Mouse (Mus musculus): ENCODE data around the gene Taf8. TPM values are rescaled to one million over a fixed set of nuclear protein-coding genes. Genes with fewer than 3 reads are reported as not detected.

Taf8 gene
- polyA plus RNA-seq, 1 experiment from 2014 or later: 21.1 TPM

GRCm38 (mm10) chr17:47531387-47531818, 29.3 kb upstream of the Taf8 start:
- H3K27me3 ChIP-seq (replicated peaks): no peaks in the 10 kb centered on the region
- H3K4me3 ChIP-seq: no peak overlapping the region
- H3K27ac ChIP-seq (ENCODE audit: poor library complexity, severe bottlenecking): no peak overlapping the region
- no peaks in the 10 kb centered on the region for H3K9me3 ChIP-seq (replicated peaks)
- H3K4me2 ChIP-seq: no peak overlapping the region
- no peak overlapping the region for H3K9ac ChIP-seq
- no peak for ATAC-seq (ENCODE audit: insufficient number of reproducible peaks, low FRiP score)
- no peaks in the 10 kb centered on the region for H3K36me3 ChIP-seq
- 69% methylated on average over 10 of the region's 10 CpGs for WGBS
- H3K4me1 ChIP-seq (replicated peaks): peaks cover 45% of the 10 kb centered on the region

- Histone ChIP-seq H3K4me1 (replicated peaks) (peaks cover 45% of the 10 kb centered on the region), H3K27me3 (replicated peaks) (no peaks in the 10 kb centered on the region), H3K4me2 (no peak overlapping the region), H3K27ac (ENCODE audit: poor library complexity, severe bottlenecking) (no peak overlapping the region), H3K9me3 (replicated peaks) (no peaks in the 10 kb centered on the region), H3K36me3 (no peaks in the 10 kb centered on the region), H3K4me3 (no peak overlapping the region), H3K9ac (no peak overlapping the region)
- WGBS: 93% methylated on average over 11 of the region's 11 CpGs
- ATAC-seq (ENCODE audit: insufficient number of reproducible peaks, low FRiP score): no peak
These were observed 27.5 kb upstream of the Taf8 start for GRCm38 (mm10) chr17:47529595-47529994.

GRCm38 (mm10) chr17:47528919-47529318, 26.8 kb upstream of the Taf8 start:
- H3K36me3 ChIP-seq: no peaks in the 10 kb centered on the region
- H3K4me1 ChIP-seq (replicated peaks): peaks cover 52% of the 10 kb centered on the region
- H3K27ac ChIP-seq (ENCODE audit: poor library complexity, severe bottlenecking): no peak overlapping the region
- H3K27me3 ChIP-seq (replicated peaks): no peaks in the 10 kb centered on the region
- no peak overlapping the region for H3K4me3 ChIP-seq
- WGBS: 81% methylated on average over 8 of the region's 8 CpGs
- no peak overlapping the region for H3K4me2 ChIP-seq
- no peaks in the 10 kb centered on the region for H3K9me3 ChIP-seq (replicated peaks)
- no peak overlapping the region for H3K9ac ChIP-seq
- no peak for ATAC-seq (ENCODE audit: insufficient number of reproducible peaks, low FRiP score)

- Histone ChIP-seq H3K36me3 (no peaks in the 10 kb centered on the region), H3K27ac (ENCODE audit: poor library complexity, severe bottlenecking) (peak overlapping the region; percentile 95), H3K9ac (peak overlapping the region; percentile 59), H3K4me2 (peak overlapping the region; percentile 16; the same call in 1 of the 2 replicates), H3K4me3 (no peak overlapping the region), H3K9me3 (replicated peaks) (no peaks in the 10 kb centered on the region), H3K4me1 (replicated peaks) (peaks cover 64% of the 10 kb centered on the region), H3K27me3 (replicated peaks) (no peaks in the 10 kb centered on the region)
- peak; percentile 70 for ATAC-seq (ENCODE audit: insufficient number of reproducible peaks, low FRiP score)
- WGBS: 32% methylated on average over 10 of the region's 10 CpGs
These were observed 25.6 kb upstream of the Taf8 start for GRCm38 (mm10) chr17:47527581-47528300.

GRCm38 (mm10) chr17:47526856-47527520, 24.9 kb upstream of the Taf8 start:
- H3K4me1 ChIP-seq (replicated peaks): peaks cover 69% of the 10 kb centered on the region
- 83% methylated on average over 17 of the region's 17 CpGs for whole genome bisulfite sequencing

GRCm38 (mm10) chr17:47524991-47525390, 22.9 kb upstream of the Taf8 start:
- H3K27me3 ChIP-seq (replicated peaks): no peaks in the 10 kb centered on the region
- H3K9me3 ChIP-seq (replicated peaks): no peaks in the 10 kb centered on the region
- H3K27ac ChIP-seq (ENCODE audit: poor library complexity, severe bottlenecking): no peak overlapping the region
- no peak overlapping the region for H3K9ac ChIP-seq
- no peak for ATAC-seq (ENCODE audit: insufficient number of reproducible peaks, low FRiP score)
- H3K4me3 ChIP-seq: no peak overlapping the region
- 86% methylated on average over 6 of the region's 6 CpGs for WGBS
- H3K4me1 ChIP-seq (replicated peaks): peaks cover 80% of the 10 kb centered on the region
- no peak overlapping the region for H3K4me2 ChIP-seq
- H3K36me3 ChIP-seq: no peaks in the 10 kb centered on the region

More at GRCm38 (mm10) chr17:47526856-47527520, 24.9 kb upstream of the Taf8 start:
- Histone ChIP-seq H3K27me3 (replicated peaks) (no peaks in the 10 kb centered on the region), H3K9ac (peak overlapping the region; percentile 59), H3K9me3 (replicated peaks) (no peaks in the 10 kb centered on the region), H3K36me3 (no peaks in the 10 kb centered on the region), H3K4me3 (no peak overlapping the region), H3K4me2 (peak overlapping the region; percentile 16; the same call in 1 of the 2 replicates), H3K27ac (ENCODE audit: poor library complexity, severe bottlenecking) (peak overlapping the region; percentile 95)
- no peak for ATAC-seq (ENCODE audit: insufficient number of reproducible peaks, low FRiP score)

- Histone ChIP-seq H3K27ac (ENCODE audit: poor library complexity, severe bottlenecking) (peak overlapping the region; percentile 100; the same call in 1 of the 2 replicates), H3K4me1 (replicated peaks) (peaks cover 86% of the 10 kb centered on the region), H3K9ac (no peak overlapping the region), H3K4me2 (no peak overlapping the region), H3K36me3 (no peaks in the 10 kb centered on the region), H3K4me3 (no peak overlapping the region), H3K27me3 (replicated peaks) (no peaks in the 10 kb centered on the region), H3K9me3 (replicated peaks) (no peaks in the 10 kb centered on the region)
- WGBS: 62% methylated on average over 8 of the region's 8 CpGs
- no peak for ATAC-seq (ENCODE audit: insufficient number of reproducible peaks, low FRiP score)
These were observed 22.0 kb upstream of the Taf8 start for GRCm38 (mm10) chr17:47524055-47524454.

- H3K4me3 ChIP-seq: no peak overlapping the region
- peak overlapping the region; percentile 100 for H3K27ac ChIP-seq (ENCODE audit: poor library complexity, severe bottlenecking)
- H3K27me3 ChIP-seq (replicated peaks): no peaks in the 10 kb centered on the region
- peak overlapping the region; percentile 56 for H3K9ac ChIP-seq
- no peaks in the 10 kb centered on the region for H3K9me3 ChIP-seq (replicated peaks)
- peaks cover 85% of the 10 kb centered on the region for H3K4me1 ChIP-seq (replicated peaks)
- H3K4me2 ChIP-seq: peak overlapping the region; percentile 36
- H3K36me3 ChIP-seq: no peaks in the 10 kb centered on the region
- no peak for ATAC-seq (ENCODE audit: insufficient number of reproducible peaks, low FRiP score)
- WGBS: 26% methylated on average over 18 of the region's 18 CpGs
These were observed 21.2 kb upstream of the Taf8 start for GRCm38 (mm10) chr17:47523211-47523682.

GRCm38 (mm10) chr17:47522536-47522935, 20.4 kb upstream of the Taf8 start:
- Histone ChIP-seq H3K4me3 (no peak overlapping the region), H3K9ac (peak overlapping the region; percentile 75), H3K4me1 (replicated peaks) (peaks cover 85% of the 10 kb centered on the region), H3K27ac (ENCODE audit: poor library complexity, severe bottlenecking) (peak overlapping the region; percentile 100), H3K36me3 (no peaks in the 10 kb centered on the region), H3K27me3 (replicated peaks) (no peaks in the 10 kb centered on the region), H3K9me3 (replicated peaks) (no peaks in the 10 kb centered on the region), H3K4me2 (peak overlapping the region; percentile 64)
- no peak for ATAC-seq (ENCODE audit: insufficient number of reproducible peaks, low FRiP score)
- WGBS: 36% methylated on average over 4 of the region's 4 CpGs

- peak overlapping the region; percentile 64 for H3K4me2 ChIP-seq
- peak overlapping the region; percentile 100 for H3K27ac ChIP-seq (ENCODE audit: poor library complexity, severe bottlenecking)
- no peaks in the 10 kb centered on the region for H3K36me3 ChIP-seq
- H3K9ac ChIP-seq: peak overlapping the region; percentile 75
- H3K4me3 ChIP-seq: peak overlapping the region; percentile 26; the same call in 1 of the 2 replicates
- peak; percentile 91 for ATAC-seq (ENCODE audit: insufficient number of reproducible peaks, low FRiP score)
- WGBS: 2% methylated on average over 17 of the region's 17 CpGs
- no peaks in the 10 kb centered on the region for H3K27me3 ChIP-seq (replicated peaks)
- H3K4me1 ChIP-seq (replicated peaks): peaks cover 81% of the 10 kb centered on the region
- H3K9me3 ChIP-seq (replicated peaks): no peaks in the 10 kb centered on the region
These were observed 19.6 kb upstream of the Taf8 start for GRCm38 (mm10) chr17:47521551-47522258.

- Histone ChIP-seq H3K4me2 (peak overlapping the region; percentile 42), H3K4me3 (no peak overlapping the region)
These were observed 16.1 kb upstream of the Taf8 start for GRCm38 (mm10) chr17:47518205-47518604.

More at GRCm38 (mm10) chr17:47518205-47518604, 16.1 kb upstream of the Taf8 start:
- H3K27me3 ChIP-seq (replicated peaks): no peaks in the 10 kb centered on the region
- H3K36me3 ChIP-seq: no peaks in the 10 kb centered on the region
- 12% methylated on average over 8 of the region's 8 CpGs for WGBS
- no peaks in the 10 kb centered on the region for H3K9me3 ChIP-seq (replicated peaks)
- peak overlapping the region; percentile 98 for H3K27ac ChIP-seq (ENCODE audit: poor library complexity, severe bottlenecking)
- peaks cover 71% of the 10 kb centered on the region for H3K4me1 ChIP-seq (replicated peaks)
- ATAC-seq (ENCODE audit: insufficient number of reproducible peaks, low FRiP score): 0 out of 2 replicates have a peak, but pooled peaks have one; percentile 30
- peak overlapping the region; percentile 69 for H3K9ac ChIP-seq
